ENCODE assay signal across 7 mouse cellular contexts in the genomic region with DNA sequence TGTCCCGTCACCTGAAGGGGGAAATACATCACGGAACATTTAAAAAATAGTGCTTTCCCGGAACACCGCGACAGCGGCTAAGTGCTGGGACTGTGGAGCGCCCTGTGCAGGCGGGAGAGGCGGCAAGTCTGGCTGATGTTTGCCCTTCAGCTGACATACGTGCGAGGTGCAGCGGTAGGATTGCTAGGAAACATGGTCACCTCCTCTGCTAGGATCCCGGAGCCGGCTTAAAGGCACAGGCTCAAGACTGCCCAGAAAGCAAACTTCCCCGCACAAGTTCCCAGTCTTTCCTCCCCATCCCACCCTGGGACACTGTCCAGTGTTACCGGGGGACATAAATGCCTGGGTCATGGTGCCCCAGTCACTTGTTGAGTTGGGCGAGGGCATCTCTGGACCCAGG. TPM values are rescaled to one million over a fixed set of nuclear protein-coding genes. Genes with fewer than 3 reads are reported as not detected.
DNase-seq lines count a peak whose midpoint lies in the region; ATAC-seq lines count a peak whose summit lies in the region.

No protein-coding gene starts in this region.

- no peaks in the 10 kb centered on the region for H3K36me3 ChIP-seq in embryonic facial prominence, embryonic 10.5 days (replicated peaks)
- no peaks in the 10 kb centered on the region for H3K36me3 ChIP-seq in hindbrain, embryonic 14.5 days (replicated peaks; ENCODE audit: control insufficient read depth, insufficient read depth)

- intact Hi-C loops in left cerebral cortex, postnatal 36 days (cut with DNase I): loop anchor here (5.0 to 10.0 kb wide), 4 partner anchors 100 to 650 kb away; no protein-coding TSS in a partner anchor
- intact Hi-C loops in gastrocnemius, postnatal 36 days (cut with DNase I): no loop called here

- peak overlapping the region; percentile 91 for H3K4me2 ChIP-seq in hindbrain, embryonic 14.5 days (replicated peaks)

- DNase-seq in left cerebral cortex, postnatal 36 days (ENCODE audit: low spot score in 2 of 2): peak; percentile 27 to 55
- DNase-seq in left cerebral cortex, adult 18-20 months (ENCODE audit: low spot score in 2 of 2): no peak
- peak; percentile 50 for DNase-seq in embryonic facial prominence, embryonic 10.5 days (ENCODE audit: low spot score)
- no peak for DNase-seq in hindbrain, embryonic 14.5 days (ENCODE audit: low spot score)
- peak; percentile 23 for DNase-seq in mesoderm, embryonic 11.5 days (ENCODE audit: low read depth, low spot score)
- DNase-seq in urinary bladder, adult 18-20 months (ENCODE audit: low spot score in 2 of 2): no peak
- DNase-seq in gastrocnemius, postnatal 36 days: no peak

- WGBS in embryonic facial prominence, embryonic 10.5 days: 1% methylated on average over 17 of the region's 17 CpGs
- 0% methylated on average over 17 of the region's 17 CpGs for WGBS in hindbrain, embryonic 14.5 days

- no peak overlapping the region; the same call in 1 of the 2 replicates for H3K27ac ChIP-seq in embryonic facial prominence, embryonic 10.5 days (replicated peaks)
- peak overlapping the region; percentile 66; the same call in 1 of the 2 replicates for H3K27ac ChIP-seq in hindbrain, embryonic 14.5 days

- H3K9ac ChIP-seq in hindbrain, embryonic 14.5 days: peak overlapping the region; percentile 73

- H3K4me1 ChIP-seq in embryonic facial prominence, embryonic 10.5 days: peaks cover 19% of the 10 kb centered on the region
- H3K4me1 ChIP-seq in hindbrain, embryonic 14.5 days (replicated peaks; ENCODE audit: control insufficient read depth, insufficient read depth, low read length): no peaks in the 10 kb centered on the region; the same call in 1 of the 2 replicates

- H3K27me3 ChIP-seq in embryonic facial prominence, embryonic 10.5 days (replicated peaks; ENCODE audit: low read depth, poor library complexity, severe bottlenecking): peaks cover 48% of the 10 kb centered on the region
- peaks cover 5% of the 10 kb centered on the region; the same call in 1 of the 2 replicates for H3K27me3 ChIP-seq in hindbrain, embryonic 14.5 days (ENCODE audit: control insufficient read depth, insufficient read depth, low read length)

- no peaks in the 10 kb centered on the region for H3K9me3 ChIP-seq in embryonic facial prominence, embryonic 10.5 days
- H3K9me3 ChIP-seq in hindbrain, embryonic 14.5 days (ENCODE audit: control insufficient read depth, low read length): no peaks in the 10 kb centered on the region

- peak overlapping the region; percentile 68 for H3K4me3 ChIP-seq in embryonic facial prominence, embryonic 10.5 days
- H3K4me3 ChIP-seq in hindbrain, embryonic 14.5 days (replicated peaks; ENCODE audit: low read length): peak overlapping the region; percentile 84

- ATAC-seq in hindbrain, embryonic 14.5 days (ENCODE audit: low FRiP score): peak; percentile 52

RNA-seq across cellular contexts. Expression of gene Pex5l, which starts 0.6 kb away (rescaled TPM):
- total RNA-seq in left cerebral cortex, postnatal 36 days (2021): 100 to 1,000 TPM; 225 to 247 TPM
- 100 to 1,000 TPM; 228 to 230 TPM for total RNA-seq in left cerebral cortex, adult 18-20 months (2021)
- polyA plus RNA-seq in embryonic facial prominence, embryonic 10.5 days (2016; fragmentation: Nextera tagmentation; extraction: Ambion mirVana): 1.1 and 1.6 TPM in 2 replicates
- polyA plus RNA-seq in hindbrain, embryonic 14.5 days (2014; fragmentation: Nextera tagmentation; extraction: Ambion mirVana): 4.4 and 5.5 TPM in 2 replicates
- total RNA-seq in gastrocnemius, postnatal 36 days (2021): under 1 TPM; 0.31 to 0.54 TPM

Comparison
In these comparisons a context has a peak if more than half of its experiments do, and no peak if none do; other contexts are left out.
1. DNase-seq: peak in left cerebral cortex, postnatal 36 days (2 of 2), embryonic facial prominence, embryonic 10.5 days (single experiment) and mesoderm, embryonic 11.5 days (single experiment); none in left cerebral cortex, adult 18-20 months (0 of 2), hindbrain, embryonic 14.5 days (single experiment), urinary bladder, adult 18-20 months (0 of 2) and gastrocnemius, postnatal 36 days (0 of 2).
2. RNA of gene Pex5l, which starts 0.6 kb away (total RNA-seq): 225 to 247 TPM in left cerebral cortex, postnatal 36 days and 228 to 230 TPM in left cerebral cortex, adult 18-20 months; 0.31 to 0.54 TPM in gastrocnemius, postnatal 36 days; every median in the first group is over 100 times any median in the second.